Mouse (Mus musculus) G1E (cell line): ENCODE measurements around the gene Dnm1. TPM values are rescaled to one million over a fixed set of nuclear protein-coding genes. Genes with fewer than 3 reads are reported as not detected.

ENCODE experiments used
- ATAC-seq: 2 replicates; pipeline ENCODE4 v1.8.0; 2016; ENCODE audit warnings: mild to moderate bottlenecking; ENCODE audit not compliant: insufficient number of reproducible peaks, poor library complexity, low FRiP score, severe bottlenecking; ENCODE audit errors: extremely low read depth
- DNase-seq: peaks from one replicate; pipeline ENCODE4 v3.0.0; 2012; ENCODE audit warnings: low spot score
- H3K27me3 ChIP-seq: 2 replicates; pipeline ENCODE4 v1.6.1; 2012; ENCODE audit warnings: mild to moderate bottlenecking, low read length, inconsistent platforms; ENCODE audit not compliant: insufficient read depth
- H3K36me3 ChIP-seq: replicated peaks from 2 replicates; pipeline ENCODE3; 2012; ENCODE audit warnings: mild to moderate bottlenecking, inconsistent platforms
- H3K4me1 ChIP-seq: 2 replicates; pipeline ENCODE4 v1.6.1; 2012; ENCODE audit warnings: low read depth, low read length, inconsistent platforms, mixed read lengths; ENCODE audit not compliant: insufficient read depth
- H3K4me3 ChIP-seq: 2 replicates; pipeline ENCODE4 v1.5.1; 2012; ENCODE audit warnings: low read depth, mild to moderate bottlenecking, inconsistent platforms, low read length, moderate library complexity, mixed read lengths
- H3K9me3 ChIP-seq: replicated peaks from 2 replicates; pipeline ENCODE4 v1.6.1; 2012; ENCODE audit warnings: inconsistent platforms
- CTCF ChIP-seq: IDR thresholded peaks from 2 replicates; pipeline ENCODE4 v1.5.1; 2012; ENCODE audit warnings: low read depth, low read length, inconsistent platforms, mixed read lengths
- GATA1 ChIP-seq: IDR thresholded peaks from 2 replicates; pipeline ENCODE4 v1.6.1; 2012; ENCODE audit warnings: borderline replicate concordance, low read length, inconsistent platforms, mixed read lengths
- GATA2 ChIP-seq: IDR thresholded peaks from 2 replicates; pipeline ENCODE4 v1.6.1; 2012; ENCODE audit warnings: low read depth, low read length, inconsistent platforms, borderline replicate concordance
- POLR2AphosphoS5 ChIP-seq: IDR thresholded peaks from 2 replicates; pipeline ENCODE4 v1.6.1; 2012; ENCODE audit warnings: low read depth, low read length, inconsistent platforms; ENCODE audit not compliant: insufficient replicate concordance
- TAL1 ChIP-seq: conservative IDR thresholded peaks from 2 replicates; pipeline ENCODE4 v1.6.1; 2012; ENCODE audit warnings: low read depth, low read length, inconsistent platforms, mixed read lengths
- polyA plus RNA-seq: library from polyadenylated mRNA; stranded (reverse); fragments of >175 nt; gene quantifications from 2 replicates; pipeline ENCODE4 v1.2.3, GENCODE M21; 2012
- total RNA-seq, 2 experiments: library from RNA; stranded (forward) in 1 of 2; stranded (reverse) in 1 of 2; fragments of 200-1000 nt in 1 of 2; fragments of >200 nt in 1 of 2; fragmentation: Nextera tagmentation in 1 of 2; gene quantifications; 2 replicates each; pipeline ENCODE4 v1.2.3; 2014 to 2017

The Dnm1 gene
- total and polyA plus RNA-seq, 3 experiments: 0.05 to 0.14 TPM; not detected in 1

DNA sequence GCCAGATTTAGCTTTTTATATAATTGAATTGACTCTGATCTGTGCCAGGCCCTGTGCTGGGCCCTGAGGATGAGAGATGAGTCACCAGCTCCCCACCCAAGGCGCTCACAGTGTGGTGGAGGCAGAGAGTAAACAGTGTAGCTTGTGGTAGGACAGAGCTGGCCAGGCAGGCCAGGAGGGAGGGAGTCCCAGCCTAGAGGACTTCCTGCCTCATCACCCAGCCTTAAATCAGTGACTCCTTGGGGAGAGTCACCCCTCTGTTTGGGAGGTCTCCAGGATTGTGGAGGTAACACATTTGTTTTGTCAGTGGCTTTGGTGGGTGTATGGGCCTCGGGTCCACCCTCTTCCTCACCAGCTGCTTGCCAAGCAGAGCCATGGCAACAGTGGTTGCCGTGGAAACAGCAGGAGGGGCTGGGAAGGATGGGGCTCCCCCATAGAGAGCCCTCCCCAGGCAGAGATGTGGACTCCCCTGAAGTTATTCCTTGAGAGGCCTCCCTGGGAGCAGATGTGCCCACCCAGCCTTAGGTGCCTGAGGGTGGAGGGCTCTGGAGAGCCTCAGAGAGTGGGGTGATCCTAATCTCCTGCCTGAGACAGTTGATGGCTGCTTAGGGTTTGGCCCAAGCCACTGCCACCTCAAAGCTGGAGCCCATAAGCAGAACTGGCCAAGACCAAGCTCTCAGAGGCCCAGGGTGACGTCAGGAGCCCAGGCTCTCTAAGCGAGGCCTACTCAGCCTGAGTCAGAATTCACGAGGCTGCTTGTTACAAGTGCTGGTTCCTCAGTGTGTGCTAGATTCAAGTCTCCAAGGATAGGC, 10.4 kb downstream of the Dnm1 start:
- Histone ChIP-seq H3K27me3 (peaks cover 58% of the 10 kb centered on the region), H3K36me3 (no peaks in the 10 kb centered on the region), H3K4me1 (0 out of 2 replicates have a peak, but pooled peaks cover 3% of the 10 kb centered on the region), H3K9me3 (no peaks in the 10 kb centered on the region), H3K4me3 (no peak overlapping the region)
- DNase-seq (no peak), ATAC-seq (no peak)
- TF ChIP-seq GATA1: no peak
- no peak for TF ChIP-seq TAL1
- no peak for TF ChIP-seq POLR2AphosphoS5
- no peak for TF ChIP-seq CTCF
- TF ChIP-seq GATA2: no peak

- Histone ChIP-seq H3K36me3 (no peaks in the 10 kb centered on the region), H3K9me3 (no peaks in the 10 kb centered on the region), H3K4me1 (0 out of 2 replicates have a peak, but pooled peaks cover 3% of the 10 kb centered on the region), H3K4me3 (no peak overlapping the region), H3K27me3 (peaks cover 55% of the 10 kb centered on the region)
- no peak for TF ChIP-seq GATA2
- TF ChIP-seq CTCF: no peak
- TF ChIP-seq GATA1: no peak
- no peak for TF ChIP-seq TAL1
- no peak for TF ChIP-seq POLR2AphosphoS5
- ATAC-seq (no peak), DNase-seq (no peak)
Measured at GRCm38 (mm10) chr2:32342039-32342438, 11.1 kb downstream of the Dnm1 start.

GRCm38 (mm10) chr2:32341634-32341939, 11.6 kb downstream of the Dnm1 start:
- H3K4me3 ChIP-seq: no peak overlapping the region
- ATAC-seq (no peak), DNase-seq (no peak)
- no peaks in the 10 kb centered on the region for H3K36me3 ChIP-seq
- H3K4me1 ChIP-seq: 0 out of 2 replicates have a peak, but pooled peaks cover 3% of the 10 kb centered on the region
- H3K27me3 ChIP-seq: peaks cover 52% of the 10 kb centered on the region
- no peak for TF ChIP-seq TAL1
- TF ChIP-seq GATA2: no peak
- no peak for TF ChIP-seq POLR2AphosphoS5
- no peak for TF ChIP-seq GATA1
- TF ChIP-seq CTCF: no peak
- H3K9me3 ChIP-seq: no peaks in the 10 kb centered on the region

DNA sequence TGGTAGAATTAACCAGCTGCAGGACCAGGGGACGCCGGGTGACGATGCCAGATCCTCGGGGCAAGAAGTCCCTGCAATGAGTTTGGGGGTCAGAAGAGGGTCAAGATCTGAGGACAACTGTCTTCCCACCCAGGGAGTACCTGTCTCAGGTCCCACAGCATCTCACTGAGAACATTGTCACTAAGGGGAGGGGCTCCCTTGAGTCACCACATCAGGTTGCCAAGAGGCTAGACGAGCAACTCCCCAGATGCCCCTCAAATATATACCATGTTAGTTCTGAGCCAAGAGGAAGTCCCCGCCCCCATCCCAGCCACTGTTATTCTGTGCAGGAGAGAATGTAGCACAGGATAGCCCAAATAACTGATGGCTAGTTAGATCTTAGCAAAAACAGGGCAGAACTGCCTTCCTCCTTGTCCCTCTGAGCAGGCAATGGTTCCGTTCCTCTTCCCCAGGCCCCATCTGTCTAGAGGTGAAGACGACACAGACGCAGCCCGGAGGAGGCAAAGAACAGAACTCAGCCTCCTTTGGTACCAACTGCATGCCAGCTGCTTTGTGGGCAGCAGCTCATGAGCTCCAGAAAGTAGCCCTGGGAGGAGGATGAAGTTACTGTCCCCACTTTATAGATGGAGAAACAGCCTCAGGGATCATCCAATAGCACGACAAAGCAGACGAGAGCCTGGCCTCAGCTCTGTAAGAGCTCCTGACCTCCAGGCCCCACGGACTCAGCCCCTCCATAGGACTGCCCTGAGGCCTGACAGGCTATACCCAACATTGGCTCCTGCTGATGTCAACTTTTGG, 12.1 kb downstream of the Dnm1 start:
- no peak for DNase-seq
- TF ChIP-seq TAL1 (no peak), POLR2AphosphoS5 (no peak), GATA1 (no peak), CTCF (no peak), GATA2 (no peak)
- H3K27me3 ChIP-seq: peaks cover 54% of the 10 kb centered on the region
- H3K4me3 ChIP-seq: no peak overlapping the region
- no peak for ATAC-seq
- H3K36me3 ChIP-seq: no peaks in the 10 kb centered on the region
- H3K4me1 ChIP-seq: 0 out of 2 replicates have a peak, but pooled peaks cover 3% of the 10 kb centered on the region
- H3K9me3 ChIP-seq: no peaks in the 10 kb centered on the region

GRCm38 (mm10) chr2:32339912-32340642, 13.1 kb downstream of the Dnm1 start:
- H3K36me3 ChIP-seq: no peaks in the 10 kb centered on the region
- TF ChIP-seq POLR2AphosphoS5 (no peak), GATA2 (no peak), GATA1 (no peak), CTCF (no peak)
- H3K9me3 ChIP-seq: no peaks in the 10 kb centered on the region
- peaks cover 61% of the 10 kb centered on the region for H3K27me3 ChIP-seq
- H3K4me3 ChIP-seq: no peak overlapping the region
- no peak for ATAC-seq
- DNase-seq: no peak
- H3K4me1 ChIP-seq: 0 out of 2 replicates have a peak, but pooled peaks cover 3% of the 10 kb centered on the region

GRCm38 (mm10) chr2:32335888-32336287, 17.2 kb downstream of the Dnm1 start:
- H3K9me3 ChIP-seq: no peaks in the 10 kb centered on the region
- no peak for DNase-seq
- H3K4me1 ChIP-seq: no peaks in the 10 kb centered on the region
- no peak for TF ChIP-seq GATA2
- TF ChIP-seq GATA1: no peak
- TF ChIP-seq CTCF: no peak
- no peak for TF ChIP-seq POLR2AphosphoS5
- TF ChIP-seq TAL1: no peak
- ATAC-seq: no peak
- no peaks in the 10 kb centered on the region for H3K36me3 ChIP-seq
- H3K27me3 ChIP-seq: peaks cover 58% of the 10 kb centered on the region
- no peak overlapping the region for H3K4me3 ChIP-seq
